Mouse (Mus musculus) natural killer cell, adult 2 months (primary cell): ENCODE measurements around the gene Wdr11.
A peak's percentile ranks its signal among the peaks of the same experiment; 100 is the strongest.

Experiments
- DNase-seq, 2 experiments: peaks; one replicate each; pipeline ENCODE4 v3.0.0; 2022; ENCODE audit warnings: low spot score in 2 of 2

The Wdr11 gene

GRCm38 (mm10) chr7:129591371-129592131, at the start of gene Wdr11:
TSS of gene Wdr11 (plus strand) at chr7:129591863.
- peak; percentile 49 to 66 for DNase-seq

- DNase-seq, result no peak
Measured at GRCm38 (mm10) chr7:129567541-129567940, 24.1 kb upstream of the Wdr11 start.

GRCm38 (mm10) chr7:129568338-129568737, 23.3 kb upstream of the Wdr11 start:
- no peak for DNase-seq

- DNase-seq, result no peak
Measured at GRCm38 (mm10) chr7:129574471-129574870, 17.2 kb upstream of the Wdr11 start.

- no peak for DNase-seq
Measured at GRCm38 (mm10) chr7:129575110-129575784, 16.4 kb upstream of the Wdr11 start.

GRCm38 (mm10) chr7:129592132-129592745, 576 bp downstream of the Wdr11 start:
- DNase-seq, result peak in 1 of 2 experiments; percentile 1

GRCm38 (mm10) chr7:129597186-129597585, 5.5 kb downstream of the Wdr11 start:
- DNase-seq, result no peak

GRCm38 (mm10) chr7:129606291-129606690, 14.6 kb downstream of the Wdr11 start:
- no peak for DNase-seq

- no peak for DNase-seq
Measured at GRCm38 (mm10) chr7:129621141-129621540, 29.5 kb downstream of the Wdr11 start.

- DNase-seq, result no peak
Measured at GRCm38 (mm10) chr7:129630351-129630750, 38.7 kb downstream of the Wdr11 start.

- no peak for DNase-seq
Measured at GRCm38 (mm10) chr7:129631453-129631852, 39.8 kb downstream of the Wdr11 start.

- no peak for DNase-seq
Measured at GRCm38 (mm10) chr7:129635898-129636640, 44.4 kb downstream of the Wdr11 start.

GRCm38 (mm10) chr7:129636992-129637391, 45.3 kb downstream of the Wdr11 start:
- no peak for DNase-seq

- DNase-seq, result no peak
Measured at GRCm38 (mm10) chr7:129637906-129638475, 46.3 kb downstream of the Wdr11 start.

- no peak for DNase-seq
Measured at GRCm38 (mm10) chr7:129639006-129639405, 47.3 kb downstream of the Wdr11 start.

GRCm38 (mm10) chr7:129639833-129640232, 48.2 kb downstream of the Wdr11 start:
- DNase-seq, result no peak

- DNase-seq, result no peak
Measured at GRCm38 (mm10) chr7:129643290-129643689, 51.6 kb downstream of the Wdr11 start.

GRCm38 (mm10) chr7:129647798-129648197, 56.1 kb downstream of the Wdr11 start:
- no peak for DNase-seq

- peak; percentile 12 to 55 for DNase-seq
Measured at GRCm38 (mm10) chr7:129648938-129649337, 57.3 kb downstream of the Wdr11 start.

- no peak for DNase-seq
Measured at GRCm38 (mm10) chr7:129650717-129651116, 59.1 kb downstream of the Wdr11 start.

GRCm38 (mm10) chr7:129651781-129652180, 60.1 kb downstream of the Wdr11 start:
- DNase-seq, result no peak
